Mouse (Mus musculus) heart, adult 2 months (tissue): ENCODE measurements around the gene Alyref.

ENCODE experiments used
- EP300 ChIP-seq: fragments of 200-500 bp; IDR thresholded peaks from 2 replicates; pipeline ENCODE4 v1.6.1; 2011; ENCODE audit warnings: low read depth, low read length, control low read depth; ENCODE audit not compliant: insufficient read depth
- POLR2A ChIP-seq: fragments of 200-500 bp; IDR thresholded peaks from 2 replicates; pipeline ENCODE4 v1.6.1; 2011; ENCODE audit warnings: mild to moderate bottlenecking, low read depth, low read length, control low read depth; ENCODE audit not compliant: insufficient read depth

DNA sequence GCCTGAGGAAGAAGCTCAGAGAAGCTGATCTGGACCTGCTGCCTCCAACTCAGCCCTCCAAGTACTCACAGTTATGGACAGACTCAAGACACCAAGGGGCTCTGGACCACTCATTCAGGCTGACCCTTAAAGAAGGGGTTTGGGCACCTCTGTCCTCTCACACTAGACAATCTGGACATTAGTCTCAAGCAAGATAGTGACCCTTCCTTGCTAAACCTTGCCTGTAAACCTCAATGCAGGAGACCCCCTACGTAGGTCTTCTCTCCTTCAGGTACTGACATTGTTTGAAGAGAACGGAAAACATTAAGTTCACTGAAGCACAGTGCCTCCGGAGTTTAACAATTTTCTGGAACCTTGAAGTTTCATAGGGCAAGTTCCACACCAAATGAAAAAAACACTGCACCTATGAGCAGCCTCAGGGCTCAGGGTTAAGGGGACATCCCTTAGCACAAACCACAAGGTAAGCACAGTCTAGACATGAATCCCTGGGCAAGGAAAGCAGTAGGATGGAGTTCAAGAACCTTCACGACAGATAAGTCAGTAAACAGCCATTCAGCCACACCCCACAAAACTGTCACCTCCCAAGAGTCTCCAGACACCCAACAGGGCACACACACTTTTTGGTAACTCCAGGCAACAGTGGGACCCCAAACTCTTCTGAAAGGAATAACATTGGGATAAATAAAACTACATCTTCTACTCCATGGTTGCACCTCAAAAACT is 33.7 kb upstream of the Alyref start:
- TF ChIP-seq POLR2A (no peak), EP300 (no peak)
